Mouse (Mus musculus) large intestine, adult 2 months (tissue): ENCODE measurements around the gene Kcnmb4. TPM values are rescaled to one million over a fixed set of nuclear protein-coding genes. Genes with fewer than 3 reads are reported as not detected.

Source experiments
- polyA plus RNA-seq: library from polyadenylated mRNA; depleted of rRNA; stranded (reverse); fragments of >200 nt; gene quantifications from 2 replicates; pipeline ENCODE4 v1.2.3, GENCODE M21; 2012; rRNA removed

Kcnmb4 gene
- polyA plus RNA-seq, 1 experiment: 1.6 TPM

Other genes starting within 250 kb of the Kcnmb4 start
- 1.6 and 3.3 TPM in 2 replicates for gene Ptprb, start 198.4 kb downstream of the Kcnmb4 start, polyA plus RNA-seq
- gene Cnot2, start 107.6 kb upstream of the Kcnmb4 start, polyA plus RNA-seq: 24.9 and 37.7 TPM in 2 replicates